Mouse (Mus musculus): ENCODE data around the gene Trp53tg5.

DNA sequence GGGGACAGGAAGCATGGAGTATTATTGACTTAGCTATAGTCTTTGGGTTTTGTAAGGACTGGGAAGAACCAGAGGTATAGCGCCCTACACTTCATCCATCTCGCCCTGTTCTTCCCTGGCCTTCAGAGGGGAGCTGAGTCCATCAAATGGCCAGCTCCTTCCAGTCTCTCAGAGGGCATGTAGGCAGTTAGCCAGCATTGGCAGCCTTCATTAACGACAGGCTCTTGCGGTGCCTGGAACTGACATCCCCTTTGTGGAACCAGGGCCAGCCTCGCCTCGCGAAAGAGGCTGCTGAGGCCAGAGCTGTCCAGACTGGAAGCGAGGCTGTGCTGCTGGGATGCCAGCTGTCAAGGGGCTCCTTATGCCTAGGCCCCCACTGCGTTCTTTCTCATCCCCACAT, 14.3 kb upstream of the Trp53tg5 start:
- no peak for TF ChIP-seq CTCF (IDR thresholded peaks at IDR 0.05; ENCODE audit: low read depth)
- TF ChIP-seq EP300 (optimal IDR thresholded peaks at IDR 0.05): no peak

Measured in stomach, postnatal 0 days (tissue).